Mouse (Mus musculus): Measurements from ENCODE around the gene Rcbtb2.

Rcbtb2 gene

GRCm38 (mm10) chr14:73116938-73117337, 5.9 kb upstream of the Rcbtb2 start:
- DNase-seq (ENCODE audit: low read depth, low spot score) = no peak

GRCm38 (mm10) chr14:73117411-73118392, 5.1 kb upstream of the Rcbtb2 start:
- DNase-seq (ENCODE audit: low read depth, low spot score) = no peak

- no peak for DNase-seq (ENCODE audit: low read depth, low spot score)
Measured at GRCm38 (mm10) chr14:73118482-73119347, 4.1 kb upstream of the Rcbtb2 start.

GRCm38 (mm10) chr14:73119459-73119858, 3.4 kb upstream of the Rcbtb2 start:
- no peak for DNase-seq (ENCODE audit: low read depth, low spot score)

GRCm38 (mm10) chr14:73119966-73120365, 2.9 kb upstream of the Rcbtb2 start:
- DNase-seq (ENCODE audit: low read depth, low spot score) = no peak

- DNase-seq (ENCODE audit: low read depth, low spot score) = no peak
Measured at GRCm38 (mm10) chr14:73122211-73122922, 470 bp upstream of the Rcbtb2 start.

- DNase-seq (ENCODE audit: low read depth, low spot score) = no peak
Measured at GRCm38 (mm10) chr14:73123381-73123780, 544 bp downstream of the Rcbtb2 start.

- DNase-seq (ENCODE audit: low read depth, low spot score) = no peak
Measured at GRCm38 (mm10) chr14:73123786-73124185, 949 bp downstream of the Rcbtb2 start.

- DNase-seq (ENCODE audit: low read depth, low spot score) = no peak
Measured at GRCm38 (mm10) chr14:73130519-73130918, 7.7 kb downstream of the Rcbtb2 start.

- DNase-seq (ENCODE audit: low read depth, low spot score) = no peak
Measured at GRCm38 (mm10) chr14:73131856-73132410, 9.1 kb downstream of the Rcbtb2 start.

GRCm38 (mm10) chr14:73132731-73133130, 9.9 kb downstream of the Rcbtb2 start:
- no peak for DNase-seq (ENCODE audit: low read depth, low spot score)

GRCm38 (mm10) chr14:73137234-73137633, 14.4 kb downstream of the Rcbtb2 start:
- no peak for DNase-seq (ENCODE audit: low read depth, low spot score)

GRCm38 (mm10) chr14:73138483-73138882, 15.6 kb downstream of the Rcbtb2 start:
- DNase-seq (ENCODE audit: low read depth, low spot score) = no peak

GRCm38 (mm10) chr14:73139866-73140265, 17.0 kb downstream of the Rcbtb2 start:
- DNase-seq (ENCODE audit: low read depth, low spot score) = no peak

GRCm38 (mm10) chr14:73141800-73142199, 19.0 kb downstream of the Rcbtb2 start:
- DNase-seq (ENCODE audit: low read depth, low spot score) = no peak

GRCm38 (mm10) chr14:73142421-73142895, 19.6 kb downstream of the Rcbtb2 start:
- peak; percentile 42 for DNase-seq (ENCODE audit: low read depth, low spot score)

- DNase-seq (ENCODE audit: low read depth, low spot score) = peak; percentile 74
Measured at GRCm38 (mm10) chr14:73142896-73143709, 20.3 kb downstream of the Rcbtb2 start.

- DNase-seq (ENCODE audit: low read depth, low spot score) = no peak
Measured at GRCm38 (mm10) chr14:73143710-73144420, 21.0 kb downstream of the Rcbtb2 start.

GRCm38 (mm10) chr14:73145531-73145930, 22.7 kb downstream of the Rcbtb2 start:
- DNase-seq (ENCODE audit: low read depth, low spot score) = no peak

GRCm38 (mm10) chr14:73146721-73147120, 23.9 kb downstream of the Rcbtb2 start:
- DNase-seq (ENCODE audit: low read depth, low spot score) = no peak

Measured in embryo, embryonic 11.5 days (tissue).